Mouse (Mus musculus): ENCODE results near the gene Slc5a5. TPM values are rescaled to one million over a fixed set of nuclear protein-coding genes. Genes with fewer than 3 reads are reported as not detected.

The Slc5a5 gene
- polyA plus RNA-seq (2017; shearing (Covaris generic)): not detected

GRCm38 (mm10) chr8:70892022-70892895 lies at the start of gene Slc5a5:
TSS of gene Slc5a5 (minus strand) at chr8:70892757.

DNA sequence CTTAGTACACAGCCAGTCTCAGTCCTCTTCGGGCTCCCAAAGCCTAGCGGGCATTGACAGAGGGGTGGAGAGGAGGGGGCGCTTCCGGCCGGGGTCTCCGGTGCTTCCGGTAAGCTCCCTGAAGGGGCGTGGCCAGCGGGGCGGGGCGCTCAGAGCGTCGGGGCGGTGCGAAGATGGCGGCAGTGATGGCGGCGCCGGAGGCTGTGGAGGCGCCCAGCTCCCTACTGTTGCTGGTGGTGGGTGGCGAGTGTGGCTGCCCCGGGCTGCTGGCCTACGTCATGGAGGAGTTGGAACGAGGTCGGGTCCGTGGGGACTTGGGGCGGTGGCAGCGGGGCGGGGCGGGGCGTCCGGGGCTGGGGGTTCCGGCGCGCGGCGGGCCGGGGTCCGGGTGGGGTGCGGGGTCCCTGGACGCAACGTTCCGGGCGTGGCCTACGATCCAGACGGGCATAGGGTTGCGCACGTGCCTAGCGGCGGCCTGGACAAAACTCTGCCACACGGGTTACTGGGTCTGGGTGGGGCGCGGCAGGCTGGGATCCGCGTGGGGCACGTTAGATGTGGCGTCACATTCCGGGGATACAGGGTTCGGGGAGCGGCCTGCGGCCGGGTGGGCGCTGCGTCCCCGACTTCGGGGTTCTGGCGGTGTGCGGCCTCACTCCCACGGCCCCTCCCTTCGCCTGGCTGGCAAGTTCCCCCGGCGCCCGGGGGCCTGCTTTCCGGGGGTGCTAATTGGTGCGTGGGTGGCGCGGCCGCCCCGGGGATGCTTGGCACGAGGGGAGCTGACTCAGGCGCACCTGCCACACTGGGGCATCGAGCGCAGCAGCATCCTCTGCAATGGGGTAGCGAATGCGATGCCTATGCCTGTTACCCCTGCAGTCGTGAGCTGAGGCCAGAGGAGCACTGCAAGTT lies 13.5 kb upstream of the Slc5a5 start, which contains the start of gene Map1s:
TSS of gene Map1s (plus strand) at position 102 of the 906 bp plus-strand sequence.

GRCm38 (mm10) chr8:70897021-70897680 lies 4.6 kb upstream of the Slc5a5 start, which contains the start of gene Rpl18a:
TSS of gene Rpl18a (minus strand) at chr8:70897412.

DNA sequence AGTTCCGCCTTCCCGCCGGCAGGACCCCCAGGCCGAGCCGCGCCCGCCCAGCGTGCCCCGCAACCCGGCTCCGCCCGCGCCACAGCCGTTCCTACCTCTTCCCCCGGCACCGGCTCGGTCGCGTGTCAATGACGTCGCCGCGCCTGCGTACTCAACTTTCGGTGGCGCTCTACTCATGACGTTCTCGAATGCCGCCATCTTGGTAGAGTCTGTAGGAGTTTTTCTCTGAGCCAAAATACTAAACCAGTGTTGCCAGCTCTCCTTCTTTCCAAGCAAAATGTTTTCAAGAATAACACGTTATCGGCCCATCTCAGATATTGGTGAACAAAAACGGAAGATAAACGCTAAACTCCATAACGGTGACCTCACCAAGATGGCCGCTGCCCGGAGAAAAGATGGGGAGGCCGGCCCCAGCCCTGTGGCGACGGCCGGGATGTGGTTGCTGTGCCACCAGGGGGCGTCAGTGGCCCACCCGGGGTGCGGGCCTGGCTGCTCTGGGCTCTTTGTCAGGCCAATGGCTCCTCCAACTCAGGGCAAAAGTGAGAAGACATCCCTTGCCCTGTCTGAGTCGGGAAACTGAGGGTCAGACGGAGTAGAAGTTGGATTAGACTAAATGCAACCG lies 19.1 kb downstream of the Slc5a5 start, which contains the start of gene Ccdc124:
TSS of gene Ccdc124 (minus strand) at position 572 of the 622 bp plus-strand sequence.

DNA sequence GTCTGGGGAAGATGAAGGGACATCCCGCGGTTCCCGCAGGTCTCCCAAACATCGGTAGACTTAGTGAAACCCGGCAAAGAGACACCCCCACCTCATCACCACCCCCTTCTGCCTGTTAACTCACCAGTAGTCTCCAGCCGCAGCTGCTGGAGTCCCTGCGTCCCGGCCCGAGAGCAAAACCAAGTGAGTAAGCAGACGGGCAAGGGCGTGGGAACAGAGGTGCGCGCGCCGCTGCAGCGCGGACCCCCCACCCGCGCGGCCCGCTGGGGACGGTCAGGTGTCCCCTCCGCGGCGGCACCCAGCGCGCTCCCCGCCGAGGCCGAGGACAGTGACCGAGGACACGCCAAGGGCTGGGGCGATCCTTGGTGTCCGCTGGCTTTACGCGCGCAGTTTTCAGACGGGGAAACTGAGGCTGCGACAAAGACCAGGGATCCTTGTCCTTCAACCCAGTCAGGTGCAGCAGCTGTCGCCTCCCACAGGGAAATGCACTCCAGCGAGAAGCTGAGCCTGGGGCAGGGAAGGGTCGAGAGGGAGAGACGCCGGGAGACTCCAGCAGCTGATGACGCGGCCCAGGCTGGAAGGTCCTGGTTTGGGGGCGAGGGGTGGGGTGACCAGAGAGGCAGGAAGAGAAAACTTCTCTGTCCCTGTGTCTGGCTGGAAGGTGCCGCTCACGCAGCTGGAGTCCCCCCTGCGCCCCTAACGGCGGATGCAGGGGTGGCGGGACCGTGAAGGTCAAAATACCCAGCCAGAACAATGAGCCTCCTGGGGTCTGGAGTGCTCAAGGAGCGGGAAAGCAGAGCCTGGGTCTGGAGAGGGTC lies 29.5 kb downstream of the Slc5a5 start, which contains the start of gene Kcnn1:
TSS of gene Kcnn1 (minus strand) at position 435 of the 818 bp plus-strand sequence.

GRCm38 (mm10) chr8:70839408-70840351 lies 52.9 kb downstream of the Slc5a5 start, which contains the start of gene Arrdc2:
TSS of gene Arrdc2 (minus strand) at chr8:70839720.

Other genes with a start within 250 kb of the Slc5a5 start
- 1 to 10 TPM; 1.5 to 4.3 TPM for gene Pgpep1, start 232.4 kb downstream of the Slc5a5 start, polyA plus RNA-seq (2017; shearing (Covaris generic))
- 100 to 1,000 TPM; 304 to 322 TPM for gene Lsm4, start 219.5 kb downstream of the Slc5a5 start, polyA plus RNA-seq (2017; shearing (Covaris generic))
- 100 to 1,000 TPM; 739 to 832 TPM for gene Jund, start 193.8 kb downstream of the Slc5a5 start, polyA plus RNA-seq (2017; shearing (Covaris generic))
- gene Iqcn, start 189.3 kb downstream of the Slc5a5 start, polyA plus RNA-seq (2017; shearing (Covaris generic)): 1 to 10 TPM in 1 of 2 experiments, under 1 TPM in 1; 0.08 to 1.1 TPM
- under 1 TPM in 1 of 2 experiments, not detected in 1; 0.56 TPM for gene Gm3336, start 174.2 kb downstream of the Slc5a5 start, polyA plus RNA-seq (2017; shearing (Covaris generic))
- gene Pde4c, start 169.0 kb downstream of the Slc5a5 start, polyA plus RNA-seq (2017; shearing (Covaris generic)): under 1 TPM; 0.37 to 0.56 TPM
- 10 to 100 TPM; 11.1 to 17.4 TPM for gene Rab3a, start 138.1 kb downstream of the Slc5a5 start, polyA plus RNA-seq (2017; shearing (Covaris generic))
- 10 to 100 TPM; 54.0 to 62.1 TPM for gene Mpv17l2, start 131.8 kb downstream of the Slc5a5 start, polyA plus RNA-seq (2017; shearing (Covaris generic))
- gene Pik3r2, start 116.0 kb downstream of the Slc5a5 start, polyA plus RNA-seq (2017; shearing (Covaris generic)): 10 to 100 TPM; 26.3 to 34.1 TPM
- gene Mast3, start 87.7 kb downstream of the Slc5a5 start, polyA plus RNA-seq (2017; shearing (Covaris generic)): 100 to 1,000 TPM in 1 of 2 experiments, 10 to 100 TPM in 1; 85.6 to 111 TPM
- gene Il12rb1, start 84.3 kb downstream of the Slc5a5 start, polyA plus RNA-seq (2017; shearing (Covaris generic)): 10 to 100 TPM; 36.1 to 48.8 TPM
- 10 to 100 TPM; 27.8 to 35.2 TPM for gene Arrdc2, start 53.0 kb downstream of the Slc5a5 start, polyA plus RNA-seq (2017; shearing (Covaris generic))
- under 1 TPM; 0.16 to 0.65 TPM for gene Kcnn1, start 29.5 kb downstream of the Slc5a5 start, polyA plus RNA-seq (2017; shearing (Covaris generic))
- gene Ccdc124, start 18.8 kb downstream of the Slc5a5 start, polyA plus RNA-seq (2017; shearing (Covaris generic)): 10 to 100 TPM; 72.9 to 77.4 TPM
- gene Rpl18a, start 4.7 kb upstream of the Slc5a5 start, polyA plus RNA-seq (2017; shearing (Covaris generic)): 1,000 to 10,000 TPM; 5,102 to 6,041 TPM
- gene Map1s, start 13.2 kb upstream of the Slc5a5 start, polyA plus RNA-seq (2017; shearing (Covaris generic)): 10 to 100 TPM; 59.8 to 80.4 TPM